Mouse (Mus musculus) inflammation-experienced regulatory T-cells, adult 6 months (primary cell): ENCODE results near the gene Cd109. TPM values are rescaled to one million over a fixed set of nuclear protein-coding genes. Genes with fewer than 3 reads are reported as not detected.

Experiments used
- ATAC-seq: one replicate; pipeline ENCODE4 v1.8.0; 2017
- polyA plus RNA-seq, 3 experiments: library from polyadenylated mRNA; unstranded; fragments of 100-300 nt; shearing (Covaris generic); gene quantifications; one replicate each; pipeline ENCODE4 v1.2.1; 2017

Gene Cd109
- polyA plus RNA-seq, 3 experiments from 2014 or later, result 0.16 to 1.3 (median 0.39) TPM

DNA sequence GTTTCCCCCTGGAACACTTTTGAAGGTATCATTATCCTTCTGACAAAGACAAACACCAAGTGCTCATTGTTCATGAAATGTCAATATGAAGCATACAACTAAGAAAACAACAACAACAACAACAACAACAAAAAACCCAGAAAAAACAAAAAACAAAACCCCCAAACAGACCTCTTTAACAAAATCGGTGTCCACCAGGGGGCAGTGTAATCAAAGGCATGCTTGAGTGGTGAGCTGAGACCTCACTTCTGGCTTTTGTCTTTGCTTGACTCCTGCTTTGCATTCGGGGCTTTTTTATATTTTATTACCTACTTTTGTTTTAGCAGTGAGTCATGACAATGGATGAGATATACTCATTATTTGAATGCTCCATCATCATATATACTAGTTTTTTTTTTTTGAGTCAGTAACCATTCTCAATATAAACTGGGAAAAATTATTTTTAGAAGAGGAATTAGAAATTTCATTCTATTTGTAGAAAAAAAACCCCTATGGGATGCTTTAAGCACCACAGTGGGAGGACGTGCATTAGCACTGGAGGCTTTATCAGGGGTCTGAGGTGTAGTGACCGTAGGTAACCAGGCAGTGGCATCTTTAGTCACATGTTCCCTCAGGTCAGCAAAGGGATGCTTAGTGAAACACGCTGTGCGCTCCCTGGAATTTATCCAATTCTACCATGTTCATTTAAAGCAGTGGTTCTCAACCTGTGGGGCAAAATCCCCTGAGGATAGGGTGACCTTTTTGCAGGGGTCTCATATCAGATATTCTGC, 30.8 kb downstream of the Cd109 start:
- no peak for ATAC-seq

DNA sequence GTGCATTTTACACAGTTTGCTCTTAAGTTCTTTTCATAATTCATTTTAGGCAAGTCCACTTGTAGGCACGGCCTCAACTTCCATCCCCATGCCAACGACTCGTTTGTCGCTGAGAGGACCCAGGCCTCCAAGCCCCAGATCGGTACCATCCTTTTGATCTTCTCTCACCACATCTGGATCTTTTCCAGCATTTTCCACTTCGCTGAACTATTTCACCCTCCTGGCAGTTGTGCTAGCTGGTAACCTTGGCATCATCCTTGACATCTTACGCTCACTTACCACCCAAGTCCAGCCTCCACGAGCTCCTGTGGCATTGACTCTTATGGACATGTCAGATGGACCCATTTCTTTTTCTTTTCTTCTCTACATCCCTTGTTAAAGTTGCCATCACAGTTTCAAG, 33.3 kb downstream of the Cd109 start:
- ATAC-seq, result no peak

DNA sequence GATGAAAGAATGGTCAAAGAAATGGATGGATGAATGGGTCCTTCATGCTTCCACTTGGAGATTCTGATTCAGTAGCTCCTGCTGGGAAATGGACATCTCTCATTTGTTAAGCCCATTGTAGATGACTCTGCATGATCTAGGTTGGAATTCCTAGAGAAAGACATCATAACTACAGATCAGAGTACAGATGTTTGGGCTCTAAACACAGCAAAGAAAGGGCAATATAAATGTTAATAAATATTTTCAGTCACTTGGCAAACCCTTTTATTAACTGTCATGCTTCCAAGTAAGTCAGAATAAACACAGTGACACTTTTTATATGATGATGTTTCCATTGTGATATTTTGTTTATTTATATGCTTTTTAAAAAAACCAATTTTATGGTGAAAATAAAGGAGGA, 34.1 kb downstream of the Cd109 start:
- no peak for ATAC-seq

DNA sequence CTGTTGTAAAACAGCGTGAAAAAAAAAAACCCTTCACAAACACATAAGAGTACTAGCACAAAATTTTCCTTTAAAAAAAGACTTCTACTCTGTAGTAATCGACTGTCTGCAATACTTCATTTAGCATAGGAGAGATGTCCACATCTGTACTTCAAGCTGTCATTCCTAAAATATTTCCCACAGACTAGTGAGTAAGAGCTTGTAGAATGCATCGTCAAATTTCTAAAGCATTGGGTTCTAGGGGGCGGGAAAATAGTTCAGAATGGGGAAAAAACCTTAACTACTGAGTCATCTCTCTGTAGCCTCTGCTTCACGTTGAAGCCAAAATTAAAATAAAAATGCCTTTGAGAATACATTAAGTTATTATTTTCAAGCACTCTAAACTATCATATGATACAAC, 42.2 kb downstream of the Cd109 start:
- no peak for ATAC-seq

DNA sequence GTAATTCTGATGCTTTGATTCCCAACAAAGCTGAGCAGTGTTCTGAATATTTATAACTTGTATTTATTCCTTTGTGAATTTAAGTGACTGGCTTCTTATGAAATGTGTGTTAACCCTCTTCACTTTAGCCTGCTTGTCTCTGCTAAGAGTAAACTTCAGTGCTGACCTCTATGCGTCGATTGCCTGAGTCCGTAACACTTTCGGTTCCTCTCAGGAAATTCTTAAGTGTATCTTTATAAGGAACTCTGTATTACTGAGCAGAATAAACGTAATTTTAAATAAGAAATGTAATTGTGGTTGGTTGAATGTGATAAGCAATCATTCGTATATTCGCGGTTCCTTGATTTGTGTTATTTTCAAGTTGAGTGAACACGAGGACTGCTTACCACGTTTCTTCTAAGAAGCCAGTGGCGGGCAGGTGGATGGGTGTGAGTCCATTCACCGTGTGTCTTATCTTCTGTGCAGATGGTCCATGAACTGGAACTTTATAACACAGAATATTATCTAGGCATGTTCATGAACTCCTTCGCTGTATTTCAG, 56.2 kb downstream of the Cd109 start:
- no peak for ATAC-seq

GRCm38 (mm10) chr9:78700691-78701090, 85.3 kb downstream of the Cd109 start:
- ATAC-seq, result no peak

- no peak for ATAC-seq
These were observed 87.3 kb downstream of the Cd109 start for GRCm38 (mm10) chr9:78702509-78703239.

DNA sequence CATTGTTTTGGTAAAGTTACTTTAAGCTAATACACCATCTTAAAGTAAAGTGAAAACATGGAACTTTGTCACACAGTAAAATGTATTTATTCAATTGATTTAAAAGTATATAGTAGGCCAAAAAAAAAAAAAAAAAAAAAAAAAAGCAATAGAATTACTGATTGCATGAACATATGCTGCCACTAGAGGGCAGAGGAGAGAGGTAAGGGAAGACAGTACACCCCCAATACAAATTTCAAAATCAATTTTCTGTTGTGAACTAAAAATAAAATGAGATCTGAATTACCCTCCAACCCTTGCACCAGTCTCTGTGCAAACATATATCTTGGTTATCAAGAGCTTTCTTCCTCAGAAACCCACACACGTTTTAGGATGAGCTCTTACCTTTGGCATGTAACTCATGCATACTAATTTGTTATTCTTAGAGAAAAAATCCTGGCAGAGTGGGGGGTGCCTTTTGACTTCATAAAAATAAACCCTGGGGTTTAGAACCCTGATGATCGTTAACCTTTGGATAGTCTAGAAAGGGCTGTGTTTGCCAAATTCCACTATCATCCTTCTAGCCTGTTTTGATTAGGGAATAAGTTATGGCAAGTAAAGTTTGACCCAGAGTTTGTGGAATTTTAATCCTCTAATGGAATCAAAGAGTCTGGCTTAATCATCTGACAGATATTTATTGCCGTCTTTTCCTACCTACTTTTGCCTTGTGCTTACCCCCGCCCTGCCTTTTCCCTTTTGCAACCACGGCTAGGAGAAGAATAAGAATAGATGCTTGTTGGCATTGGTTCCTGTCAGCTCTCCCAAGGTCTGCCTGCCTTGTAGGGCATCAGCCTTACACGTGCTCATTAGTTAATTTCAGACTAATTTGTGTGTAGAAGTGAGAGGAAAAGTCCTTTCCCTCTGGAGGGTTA, 105.8 kb downstream of the Cd109 start:
- no peak for ATAC-seq

DNA sequence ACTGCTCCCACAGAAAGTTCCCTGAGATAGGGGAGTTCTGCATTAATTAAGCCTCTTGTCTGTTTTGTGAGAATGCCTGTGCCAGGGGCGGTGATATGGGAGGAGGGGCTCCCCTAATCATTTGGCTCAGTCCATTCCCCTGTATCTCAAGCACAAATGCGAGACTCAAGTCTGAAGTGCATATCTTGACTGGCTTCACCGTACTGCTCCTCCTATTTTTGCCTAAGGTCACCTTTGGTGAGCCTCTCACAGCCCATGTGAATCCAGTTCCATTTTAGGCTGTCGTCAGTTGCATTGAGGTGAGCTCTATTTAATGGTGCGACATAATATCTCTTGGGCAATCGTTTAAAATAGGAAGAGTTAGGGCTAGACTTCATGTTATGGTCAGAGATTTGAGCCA, 116.6 kb downstream of the Cd109 start:
- ATAC-seq, result no peak

GRCm38 (mm10) chr9:78735519-78735918, 120.2 kb downstream of the Cd109 start:
- no peak for ATAC-seq

DNA sequence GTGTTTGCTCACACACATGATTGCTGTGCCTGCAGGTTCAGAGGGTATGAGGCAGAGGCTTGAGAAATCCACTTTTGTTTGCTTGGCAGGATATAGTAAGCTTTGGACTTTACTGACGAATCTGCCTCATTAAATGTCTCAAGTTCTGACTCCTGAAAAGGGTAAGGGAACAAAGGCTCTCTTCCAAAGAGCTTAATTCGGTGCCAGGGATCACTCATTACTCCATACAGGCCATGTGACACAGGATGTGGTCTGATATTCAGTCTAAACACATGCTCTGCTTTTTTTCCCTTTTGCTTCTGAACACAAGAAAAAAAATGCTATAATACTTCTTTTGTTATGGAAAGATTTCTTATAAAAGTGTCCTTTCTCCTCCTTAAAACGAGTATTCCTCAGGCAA, 126.7 kb downstream of the Cd109 start:
- no peak for ATAC-seq

DNA sequence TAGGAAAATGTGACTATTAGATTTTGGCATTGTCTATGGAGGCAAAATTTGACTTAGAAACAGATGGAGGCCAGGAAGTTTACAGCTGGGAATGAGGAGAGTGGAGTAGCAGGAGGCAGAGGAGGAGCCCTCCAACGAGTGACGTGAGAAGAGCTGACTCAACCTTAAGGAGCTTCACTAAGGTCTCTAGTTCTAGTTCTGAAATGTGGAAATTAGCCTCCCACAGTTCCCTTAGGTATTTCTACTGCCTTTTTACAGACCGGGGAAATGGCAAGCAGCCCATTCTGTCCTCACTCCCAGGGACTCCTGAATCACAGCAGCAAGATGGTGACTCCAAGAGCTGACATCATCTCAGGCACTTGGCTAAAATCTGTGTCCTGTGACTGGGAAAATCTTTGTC, 134.9 kb downstream of the Cd109 start:
- no peak for ATAC-seq

Other genes with a start within 250 kb of the Cd109 start
- gene Dppa5a, start 247.4 kb upstream of the Cd109 start, polyA plus RNA-seq, result not detected
- not detected for gene Ooep, start 236.8 kb upstream of the Cd109 start, polyA plus RNA-seq
- gene Ddx43, start 219.8 kb upstream of the Cd109 start, polyA plus RNA-seq, result 1 to 10 TPM; 1.8 to 5.2 (median 3.1) TPM
- gene Cgas, start 172.3 kb upstream of the Cd109 start, polyA plus RNA-seq, result 1 to 10 TPM; 2.4 to 4.1 (median 2.5) TPM
- 10 to 100 TPM; 12.8 to 19.9 (median 16.0) TPM for gene Mto1, start 167.3 kb upstream of the Cd109 start, polyA plus RNA-seq
- under 1 TPM in 1 of 3 experiments, not detected in 2; 0.40 TPM for gene Gm17324, start 166.8 kb upstream of the Cd109 start, polyA plus RNA-seq
- gene Eef1a1, start 126.4 kb upstream of the Cd109 start, polyA plus RNA-seq, result over 10,000 TPM in 2 of 3 experiments, 1,000 to 10,000 TPM in 1; 7,660 to 11,983 (median 10,337) TPM
- gene Slc17a5, start 27.5 kb upstream of the Cd109 start, polyA plus RNA-seq, result 10 to 100 TPM in 2 of 3 experiments, 1 to 10 TPM in 1; 8.2 to 12.0 (median 11.3) TPM